Mouse (Mus musculus) embryonic facial prominence, embryonic 14.5 days (tissue): ENCODE data around the gene Lrmda. TPM values are rescaled to one million over a fixed set of nuclear protein-coding genes. Genes with fewer than 3 reads are reported as not detected.

Source experiments
- ATAC-seq: fragments of 200-750 bp; cut with Nextera tagmentation; 2 replicates; pipeline ENCODE4 v1.8.0; 2017; ENCODE audit warnings: low read depth, moderate number of reproducible peaks, moderate TSS enrichment
- DNase-seq: peaks from one replicate; pipeline ENCODE4 v3.0.0-alpha.2; 2015; ENCODE audit warnings: low spot score
- H3K27ac ChIP-seq: fragments of 300-500 bp; sonication (generic); replicated peaks from 2 replicates; pipeline ENCODE4 v1.5.1; 2014; ENCODE audit warnings: low read depth, mild to moderate bottlenecking, low read length, moderate library complexity
- H3K27me3 ChIP-seq: fragments of 300-500 bp; sonication (generic); replicated peaks from 2 replicates; pipeline ENCODE4 v1.6.1; 2014; ENCODE audit warnings: low read length; ENCODE audit not compliant: control insufficient read depth, insufficient read depth
- H3K36me3 ChIP-seq: fragments of 300-500 bp; sonication (generic); 2 replicates; pipeline ENCODE4 v1.6.1; 2014; ENCODE audit warnings: low read length, mixed read lengths; ENCODE audit not compliant: control insufficient read depth, insufficient read depth
- H3K4me1 ChIP-seq: fragments of 300-500 bp; sonication (generic); 2 replicates; pipeline ENCODE4 v1.6.1; 2014; ENCODE audit warnings: antibody characterized with exemption, low read length; ENCODE audit not compliant: control insufficient read depth, insufficient read depth
- H3K4me2 ChIP-seq: fragments of 300-500 bp; sonication (generic); 2 replicates; pipeline ENCODE4 v1.6.1; 2014; ENCODE audit warnings: low read depth, mild to moderate bottlenecking, low read length, moderate library complexity, mixed read lengths
- H3K4me3 ChIP-seq: fragments of 300-500 bp; sonication (generic); 2 replicates; pipeline ENCODE4 v1.5.1; 2014; ENCODE audit warnings: low read depth, mild to moderate bottlenecking, low read length
- H3K9ac ChIP-seq: fragments of 300-500 bp; sonication (generic); 2 replicates; pipeline ENCODE4 v1.6.1; 2014; ENCODE audit warnings: low read depth, mild to moderate bottlenecking, low read length, moderate library complexity, mixed read lengths
- H3K9me3 ChIP-seq: fragments of 300-500 bp; sonication (generic); 2 replicates; pipeline ENCODE4 v1.6.1; 2016; ENCODE audit warnings: low read length; ENCODE audit not compliant: control insufficient read depth
- WGBS: fragments of 180-500 bp; shearing (Covaris S2); extraction: QIAGEN DNeasy Blood & Tissue Kit; methylation state at CpG from one replicate; pipeline ENCODE4 v1.1.7; 2014; 5-methylcytosine and 5-hydroxymethylcytosine counted together
- polyA plus RNA-seq: library from polyadenylated mRNA; unstranded; fragments of >200 nt; fragmentation: Nextera tagmentation; extraction: Ambion mirVana; gene quantifications from 2 replicates; pipeline ENCODE4 v1.2.1, GENCODE M21; 2014

Lrmda gene
- polyA plus RNA-seq, 1 experiment from 2014 or later = 0.24 TPM

DNA sequence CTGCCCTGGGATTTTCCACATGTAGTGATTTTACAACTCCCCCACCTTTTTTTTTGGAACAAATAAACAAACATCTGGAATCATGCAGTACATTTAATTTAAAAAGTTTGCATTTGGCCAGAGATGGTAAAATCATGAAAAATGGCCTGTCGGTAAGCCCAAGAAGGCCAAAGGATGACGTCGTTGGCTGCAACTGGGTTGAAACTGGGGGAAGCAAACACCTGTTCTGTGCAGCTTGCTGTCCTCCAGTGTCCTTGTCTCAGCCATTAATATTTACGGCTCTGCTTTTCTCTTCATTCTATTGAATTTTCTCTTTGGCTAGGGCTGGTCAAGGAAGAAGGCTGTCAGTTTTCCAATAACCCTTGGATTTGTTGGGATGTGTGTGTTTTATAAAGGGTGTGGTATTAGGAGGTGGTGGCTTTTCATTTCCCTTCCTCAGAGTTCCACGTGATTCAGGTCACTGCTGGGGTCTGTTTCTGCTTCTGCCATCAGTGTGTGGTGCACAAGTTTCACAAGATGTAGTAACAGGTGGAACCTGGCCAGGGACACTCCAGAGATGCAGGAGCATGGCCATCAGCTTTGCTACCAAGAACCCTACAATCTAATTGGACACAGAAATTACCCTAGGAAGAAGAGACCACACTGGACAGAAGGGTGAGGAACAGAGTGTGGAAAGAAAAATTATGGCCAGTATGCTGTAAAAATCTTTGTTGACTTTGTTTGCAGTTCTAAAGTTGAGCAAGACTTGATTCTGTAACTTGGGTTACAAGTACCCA, 827.7 kb downstream of the Lrmda start:
- ATAC-seq = no peak
- H3K4me1 ChIP-seq = no peaks in the 10 kb centered on the region; the same call in 1 of the 2 replicates
- H3K9me3 ChIP-seq = no peaks in the 10 kb centered on the region
- no peak overlapping the region for H3K4me3 ChIP-seq
- no peak overlapping the region for H3K27ac ChIP-seq
- WGBS = 68% methylated on average over 5 of the region's 5 CpGs
- peak; percentile 41 for DNase-seq
- H3K4me2 ChIP-seq = no peak overlapping the region
- no peaks in the 10 kb centered on the region for H3K27me3 ChIP-seq
- no peaks in the 10 kb centered on the region for H3K36me3 ChIP-seq
- no peak overlapping the region for H3K9ac ChIP-seq

DNA sequence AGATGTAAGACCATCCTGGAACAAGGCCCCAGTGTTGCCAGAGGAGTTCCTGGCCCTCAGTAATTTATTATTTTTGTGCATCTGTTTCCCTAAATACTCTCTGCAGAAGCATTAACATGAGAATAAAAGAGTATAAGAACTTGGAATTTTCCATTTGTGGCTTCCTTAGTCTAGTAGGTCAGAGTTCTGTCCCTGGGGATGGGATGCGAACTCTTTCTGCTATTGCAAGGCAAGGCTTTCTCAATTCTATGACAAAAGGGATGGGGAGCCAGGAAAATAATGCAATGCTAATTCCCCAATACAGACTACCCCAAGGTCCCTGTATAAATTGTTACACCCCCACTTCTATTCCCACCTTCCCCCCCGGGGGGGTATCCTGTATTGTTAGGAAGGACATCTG, 829.6 kb downstream of the Lrmda start:
- Histone ChIP-seq H3K27me3 (no peaks in the 10 kb centered on the region), H3K27ac (no peak overlapping the region), H3K4me3 (no peak overlapping the region), H3K4me1 (no peaks in the 10 kb centered on the region; the same call in 1 of the 2 replicates), H3K4me2 (no peak overlapping the region), H3K9ac (no peak overlapping the region), H3K36me3 (no peaks in the 10 kb centered on the region), H3K9me3 (no peaks in the 10 kb centered on the region)
- ATAC-seq (no peak), DNase-seq (peak; percentile 61)
- 83% methylated on average over 2 of the region's 2 CpGs for WGBS

DNA sequence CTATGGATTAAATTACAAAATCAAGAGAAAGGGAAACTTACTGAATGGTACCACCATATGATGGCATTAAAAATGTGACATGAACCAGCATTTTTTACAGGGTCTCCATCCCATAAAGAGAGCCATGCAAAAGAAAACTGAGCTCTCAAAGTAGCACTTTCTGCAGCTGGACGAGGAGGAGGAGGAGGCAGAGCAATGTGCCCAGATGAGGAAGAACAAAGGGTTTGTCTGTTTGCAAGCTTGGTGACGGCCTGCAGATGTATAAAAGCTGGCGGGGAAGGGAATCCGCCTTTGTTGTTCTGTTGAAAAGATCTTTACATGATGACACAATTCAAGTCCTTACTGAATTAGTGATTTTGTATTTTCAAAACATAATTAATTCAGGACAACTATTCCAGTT, 841.1 kb downstream of the Lrmda start:
- no peak overlapping the region for H3K9ac ChIP-seq
- H3K4me3 ChIP-seq = no peak overlapping the region
- no peaks in the 10 kb centered on the region for H3K4me1 ChIP-seq
- DNase-seq = peak; percentile 20
- H3K4me2 ChIP-seq = no peak overlapping the region
- no peaks in the 10 kb centered on the region for H3K36me3 ChIP-seq
- H3K27ac ChIP-seq = no peak overlapping the region
- no peaks in the 10 kb centered on the region for H3K27me3 ChIP-seq
- H3K9me3 ChIP-seq = no peaks in the 10 kb centered on the region
- WGBS = 58% methylated on average over 4 of the region's 4 CpGs
- ATAC-seq = no peak

DNA sequence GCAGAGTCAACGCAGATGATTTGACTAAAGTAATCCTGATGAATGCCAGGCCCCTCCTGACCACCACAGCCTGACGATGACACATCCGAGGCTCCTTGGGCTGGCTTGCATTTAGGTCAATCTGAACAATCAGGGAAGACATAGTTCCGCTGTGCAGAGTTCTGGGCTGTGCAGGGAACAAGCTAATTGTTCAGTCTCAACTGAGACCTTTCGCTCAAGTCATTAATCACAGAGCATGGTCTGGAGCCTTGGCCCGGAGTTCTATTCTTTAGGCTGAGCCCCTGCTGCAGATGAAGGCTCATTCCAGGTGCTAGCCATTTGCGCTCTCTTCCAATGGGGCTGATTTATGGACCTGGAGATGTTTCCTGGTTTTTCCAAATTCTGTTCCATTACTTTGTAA, 844.6 kb downstream of the Lrmda start:
- H3K36me3 ChIP-seq = no peaks in the 10 kb centered on the region
- peak; percentile 51 for DNase-seq

DNA sequence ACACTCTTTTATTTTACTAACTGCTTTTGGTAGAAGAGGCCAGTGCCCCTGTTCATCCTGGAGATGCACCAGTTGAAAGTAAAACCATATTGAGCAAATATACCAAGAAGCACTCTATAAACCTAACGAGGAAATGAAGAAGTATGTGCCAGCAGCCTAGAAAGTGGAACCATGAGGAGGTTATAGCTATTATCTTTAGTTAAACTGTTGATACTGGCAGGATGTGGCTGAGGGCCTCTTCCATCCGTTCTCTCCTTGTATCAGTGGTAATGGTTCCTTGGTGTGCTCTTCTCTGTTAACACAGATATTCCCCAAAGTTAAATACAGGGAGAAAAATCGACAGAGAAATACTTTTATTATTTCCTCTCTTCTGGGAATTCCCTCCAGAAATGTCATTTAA, 855.1 kb downstream of the Lrmda start:
- no peak for DNase-seq

More for the DNA sequence above, 844.6 kb downstream of the Lrmda start:
- H3K9me3 ChIP-seq = no peaks in the 10 kb centered on the region
- 0 out of 2 replicates have a peak overlapping the region, but pooled peaks have one; percentile 8 for H3K27ac ChIP-seq
- peak; percentile 62; the same call in 1 of the 2 replicates for ATAC-seq
- 50% methylated on average over 7 of the region's 7 CpGs for WGBS
- H3K4me2 ChIP-seq = no peak overlapping the region
- H3K4me1 ChIP-seq = no peaks in the 10 kb centered on the region
- no peak overlapping the region for H3K9ac ChIP-seq
- H3K4me3 ChIP-seq = no peak overlapping the region
- H3K27me3 ChIP-seq = no peaks in the 10 kb centered on the region

DNA sequence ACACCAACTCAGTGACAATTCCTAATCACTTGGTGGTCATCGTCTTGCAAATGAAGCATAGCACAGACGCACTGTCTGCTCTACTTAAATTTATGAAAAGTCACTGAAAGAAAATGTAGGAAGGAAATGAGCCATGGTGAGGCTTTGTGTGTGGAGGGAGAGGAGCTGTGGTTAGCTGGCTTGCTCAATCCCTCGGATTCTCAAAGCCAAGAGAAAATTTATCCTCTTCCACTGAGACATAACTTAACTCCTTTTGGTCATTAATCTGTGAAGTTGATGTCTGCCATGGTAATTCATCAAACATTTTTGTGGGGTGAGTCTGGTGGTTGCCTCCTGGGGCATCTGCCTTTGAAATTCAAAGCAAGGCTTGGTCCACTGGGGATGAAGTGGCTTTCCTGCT, 867.7 kb downstream of the Lrmda start:
- Histone ChIP-seq H3K27ac (no peak overlapping the region), H3K36me3 (no peaks in the 10 kb centered on the region), H3K4me2 (no peak overlapping the region), H3K4me3 (no peak overlapping the region), H3K4me1 (no peaks in the 10 kb centered on the region), H3K9ac (no peak overlapping the region), H3K27me3 (no peaks in the 10 kb centered on the region), H3K9me3 (no peaks in the 10 kb centered on the region)
- WGBS = 50% methylated on average over 3 of the region's 3 CpGs
- DNase-seq (no peak), ATAC-seq (no peak)

More for the DNA sequence above, 855.1 kb downstream of the Lrmda start:
- H3K4me3 ChIP-seq = no peak overlapping the region
- no peaks in the 10 kb centered on the region for H3K36me3 ChIP-seq
- no peaks in the 10 kb centered on the region for H3K4me1 ChIP-seq
- H3K9me3 ChIP-seq = no peaks in the 10 kb centered on the region
- H3K27ac ChIP-seq = no peak overlapping the region
- H3K27me3 ChIP-seq = no peaks in the 10 kb centered on the region
- H3K9ac ChIP-seq = no peak overlapping the region
- no peak overlapping the region for H3K4me2 ChIP-seq
- WGBS = 75% methylated on average over 3 of the region's 3 CpGs
- ATAC-seq = no peak

DNA sequence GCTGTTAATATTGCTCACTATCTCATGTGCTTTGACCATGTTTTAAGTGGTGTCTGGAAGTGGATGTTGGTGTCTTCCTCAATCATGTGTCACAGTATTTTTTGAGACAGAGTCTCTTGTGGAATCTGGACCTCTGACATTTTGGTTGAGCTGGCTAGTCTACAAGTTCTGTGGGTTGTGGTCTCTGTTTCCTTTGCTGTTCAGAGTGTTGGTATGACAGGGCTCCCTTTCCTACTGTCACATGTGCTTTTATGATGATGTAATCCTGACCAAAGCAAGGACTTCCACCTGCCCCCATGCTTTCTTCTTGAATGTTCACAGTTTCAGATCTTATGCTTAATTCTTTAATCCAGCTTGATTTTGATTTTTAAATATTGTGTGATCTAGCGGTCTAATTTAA, 879.8 kb downstream of the Lrmda start:
- Histone ChIP-seq H3K36me3 (no peaks in the 10 kb centered on the region), H3K4me3 (no peak overlapping the region), H3K9me3 (no peaks in the 10 kb centered on the region), H3K27me3 (no peaks in the 10 kb centered on the region), H3K4me2 (no peak overlapping the region), H3K27ac (no peak overlapping the region), H3K4me1 (no peaks in the 10 kb centered on the region), H3K9ac (no peak overlapping the region)
- 98% methylated on average over 1 of the region's 1 CpGs for WGBS
- ATAC-seq = no peak
- no peak for DNase-seq

DNA sequence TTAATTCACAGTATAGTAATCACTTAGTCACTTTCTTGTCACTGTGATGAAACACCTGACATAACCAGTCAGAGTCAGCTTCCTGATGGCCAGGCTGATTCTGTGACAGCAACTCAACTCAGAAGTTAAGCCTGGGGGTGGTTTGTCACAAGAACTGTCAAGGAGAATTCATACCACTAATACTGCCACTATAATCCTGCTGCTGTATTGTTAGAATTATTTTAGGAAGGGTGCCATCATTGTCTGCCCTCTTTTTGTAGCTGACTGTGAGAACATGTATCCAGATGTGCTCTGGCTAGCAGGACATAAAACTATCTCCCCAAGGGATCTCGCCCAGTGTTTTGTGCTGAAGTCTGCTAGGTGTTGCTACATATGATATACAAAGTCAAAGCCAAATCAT, 882.6 kb downstream of the Lrmda start:
- H3K27me3 ChIP-seq = no peaks in the 10 kb centered on the region
- no peaks in the 10 kb centered on the region for H3K36me3 ChIP-seq
- ATAC-seq (no peak), DNase-seq (no peak)
- no peak overlapping the region for H3K27ac ChIP-seq
- no peak overlapping the region for H3K4me3 ChIP-seq
- H3K9me3 ChIP-seq = no peaks in the 10 kb centered on the region
- WGBS = 82% methylated on average over 1 of the region's 1 CpGs
- no peak overlapping the region for H3K4me2 ChIP-seq
- H3K9ac ChIP-seq = no peak overlapping the region
- peaks cover 14% of the 10 kb centered on the region for H3K4me1 ChIP-seq

DNA sequence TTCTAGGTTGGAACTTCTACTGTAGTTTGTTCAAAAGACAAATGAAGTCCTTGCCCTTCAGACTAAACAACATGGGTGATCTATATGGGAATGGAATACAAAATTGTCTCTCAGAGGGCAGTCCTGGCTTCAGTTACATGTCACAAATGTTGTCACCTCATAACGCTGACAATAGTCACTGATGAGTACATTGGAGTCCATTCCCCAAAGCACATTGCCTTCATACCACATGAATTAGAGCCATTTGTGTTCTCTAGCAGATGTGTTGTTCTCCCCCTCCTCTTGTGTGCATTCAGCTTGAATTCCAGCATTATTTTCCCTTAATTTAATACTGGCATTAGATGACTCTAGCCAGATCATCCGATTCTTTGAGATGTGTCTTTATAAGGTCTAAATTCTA, 883.4 kb downstream of the Lrmda start:
- no peak overlapping the region for H3K4me3 ChIP-seq
- no peaks in the 10 kb centered on the region for H3K9me3 ChIP-seq
- ATAC-seq (no peak; the same call in 1 of the 2 replicates), DNase-seq (peak; percentile 77)
- H3K27ac ChIP-seq = no peak overlapping the region
- no peak overlapping the region for H3K4me2 ChIP-seq
- WGBS = 82% methylated on average over 2 of the region's 2 CpGs
- H3K36me3 ChIP-seq = no peaks in the 10 kb centered on the region
- H3K9ac ChIP-seq = no peak overlapping the region
- H3K4me1 ChIP-seq = peaks cover 19% of the 10 kb centered on the region
- no peaks in the 10 kb centered on the region for H3K27me3 ChIP-seq
